Mouse (Mus musculus) cerebellum, adult 11-12 months (tissue): ENCODE data around the gene Cenpo.
"Not testable (repeated sequence)": the region's sequence is repeated elsewhere in the genome, so short reads cannot be mapped to it uniquely, and the experiment has no call there.

Experiments
- DNase-seq: peaks from one replicate; pipeline ENCODE4 v3.0.0; 2022

The Cenpo gene

DNA sequence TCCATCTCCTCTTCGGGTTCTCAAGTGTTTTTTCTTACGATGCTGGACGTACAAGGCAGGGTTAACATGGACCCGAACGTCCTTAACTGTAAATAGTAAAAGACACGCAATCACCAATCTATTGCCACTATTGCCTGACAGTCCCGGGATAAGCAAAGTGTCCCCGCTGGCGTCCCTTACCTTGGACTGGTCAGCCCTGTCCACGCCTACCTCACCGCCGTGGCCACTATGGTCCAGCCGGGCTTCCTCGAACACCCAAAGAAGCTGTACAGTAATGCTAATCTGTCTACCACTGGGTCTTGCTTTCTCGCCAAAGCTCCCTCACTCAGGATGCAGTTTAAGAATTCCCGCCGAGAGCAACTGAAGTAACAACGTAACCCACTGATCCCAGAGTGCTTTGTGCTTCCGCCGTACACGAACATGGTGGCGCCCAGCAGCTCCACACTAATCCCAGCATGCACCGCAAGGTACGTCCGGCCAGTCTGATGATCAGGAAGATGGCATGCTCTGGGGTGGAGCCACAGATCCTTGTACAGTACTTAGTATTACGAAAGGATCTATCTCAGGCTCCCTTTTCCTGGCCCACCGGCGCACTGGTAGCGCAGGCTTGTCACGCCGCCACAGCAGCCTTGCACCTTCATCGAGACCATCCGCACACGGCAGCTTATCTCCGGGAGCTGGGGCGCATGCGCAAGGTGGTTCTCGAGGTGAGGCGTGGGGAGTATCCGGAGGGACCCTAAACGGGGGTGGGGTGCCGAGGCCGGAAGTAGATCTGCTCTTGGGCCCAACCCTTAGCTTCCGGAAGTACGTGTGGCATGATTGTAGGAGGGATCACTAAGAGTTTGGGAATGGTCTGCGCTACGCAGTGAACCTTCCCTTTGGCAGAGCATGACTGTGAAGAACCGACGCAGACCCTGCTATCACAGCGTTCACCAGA lies at the start of gene Cenpo, which contains the start of gene Ptrhd1:
Gene Cenpo, minus strand, starts transcription at position 723 of the 937 bp plus-strand sequence.
Gene Ptrhd1, plus strand, starts transcription at position 456 of the 937 bp plus-strand sequence.
- DNase-seq: peak; percentile 97

DNA sequence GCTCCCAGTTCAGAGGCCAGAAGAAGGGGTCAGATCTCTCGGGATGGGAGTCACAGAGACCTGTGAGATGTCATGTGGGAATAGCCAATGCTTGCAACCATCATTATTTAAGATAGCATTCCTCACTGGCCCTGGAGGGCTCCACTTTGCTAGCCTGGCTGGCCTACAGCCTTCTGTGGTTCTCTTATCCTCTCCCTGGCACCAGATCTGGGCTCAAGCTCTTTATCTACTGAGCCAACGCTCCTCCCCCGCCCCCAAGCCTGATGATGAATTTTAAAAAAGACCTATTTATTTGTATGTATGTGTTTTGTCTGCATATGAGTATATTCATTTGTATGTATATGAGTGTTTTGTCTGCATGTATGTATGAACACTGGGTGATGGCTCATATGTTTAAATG lies 45.8 kb upstream of the Cenpo start:
- DNase-seq: no peak

DNA sequence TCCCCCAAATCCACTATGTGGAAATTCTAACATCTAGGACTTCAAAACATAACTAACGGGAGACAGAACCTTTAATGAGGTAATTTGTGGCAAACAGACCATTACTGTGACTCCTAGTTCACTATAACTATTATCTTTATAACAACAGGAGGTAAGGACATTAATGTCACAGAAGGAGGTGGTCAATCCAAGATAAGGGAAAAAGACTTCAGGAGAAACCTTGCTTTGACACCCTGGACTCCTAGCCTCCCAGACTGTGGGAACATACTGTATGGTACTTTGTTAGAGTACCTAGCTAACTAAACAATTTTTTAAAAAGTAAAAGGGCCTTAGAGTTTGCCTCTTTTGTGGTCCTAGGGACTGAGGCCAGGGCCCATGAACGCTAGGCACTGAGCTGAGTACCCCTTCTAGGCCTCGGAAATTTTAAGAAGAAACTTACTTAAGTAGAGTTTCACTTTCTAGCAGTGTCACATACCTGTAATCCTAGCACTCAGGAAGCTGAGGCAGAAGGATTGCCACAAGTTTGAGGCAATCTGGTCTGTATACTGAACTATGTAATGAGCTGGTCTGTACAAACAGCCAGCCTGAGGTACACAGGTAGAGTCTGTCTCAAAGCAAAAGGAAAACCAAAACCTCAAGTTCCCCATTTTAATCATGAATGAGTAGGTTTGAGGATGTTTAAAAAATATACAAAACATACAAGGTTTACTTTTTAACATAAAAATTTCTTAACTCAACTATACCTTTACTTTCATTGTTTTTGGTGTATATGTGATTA lies 45.1 kb upstream of the Cenpo start:
- no peak for DNase-seq

DNA sequence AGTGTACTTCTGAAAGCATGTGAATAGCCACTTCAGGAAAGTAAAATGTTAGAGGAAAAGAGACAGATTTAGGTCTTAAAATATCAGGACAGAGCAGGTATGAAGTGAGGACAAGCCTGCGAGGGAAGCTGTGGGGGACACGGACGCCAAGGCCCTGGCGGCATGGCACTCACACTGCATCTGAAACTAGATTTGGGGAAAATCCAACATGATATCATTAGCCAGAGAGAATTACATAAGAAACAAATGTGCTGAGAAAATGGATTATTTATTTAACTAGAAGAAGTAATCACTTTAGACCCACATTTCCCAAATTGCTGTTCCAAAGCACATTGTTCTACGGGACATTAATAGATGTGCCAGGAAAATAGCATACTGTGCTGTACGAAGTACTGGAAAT lies 37.0 kb upstream of the Cenpo start:
- peak; percentile 41 for DNase-seq

DNA sequence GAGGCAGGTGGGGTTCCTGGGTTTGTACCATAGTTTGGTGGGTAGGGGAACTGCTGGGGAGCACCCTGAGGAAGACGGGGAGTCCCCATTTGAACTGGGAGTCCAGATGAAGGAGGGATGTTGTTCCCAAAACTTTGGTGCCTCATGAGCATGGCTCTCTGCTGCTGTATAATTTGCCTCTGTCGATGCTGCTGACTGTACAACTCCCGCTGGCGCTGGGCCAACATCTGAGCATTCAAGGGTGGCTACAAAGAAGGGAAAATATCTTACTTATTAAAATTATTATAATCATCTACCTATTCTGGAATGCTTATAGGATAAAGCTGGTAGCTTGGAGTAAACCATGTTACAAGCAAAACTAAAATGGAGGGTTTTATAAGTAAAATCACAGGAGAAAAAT lies 33.7 kb upstream of the Cenpo start:
- DNase-seq: no peak

DNA sequence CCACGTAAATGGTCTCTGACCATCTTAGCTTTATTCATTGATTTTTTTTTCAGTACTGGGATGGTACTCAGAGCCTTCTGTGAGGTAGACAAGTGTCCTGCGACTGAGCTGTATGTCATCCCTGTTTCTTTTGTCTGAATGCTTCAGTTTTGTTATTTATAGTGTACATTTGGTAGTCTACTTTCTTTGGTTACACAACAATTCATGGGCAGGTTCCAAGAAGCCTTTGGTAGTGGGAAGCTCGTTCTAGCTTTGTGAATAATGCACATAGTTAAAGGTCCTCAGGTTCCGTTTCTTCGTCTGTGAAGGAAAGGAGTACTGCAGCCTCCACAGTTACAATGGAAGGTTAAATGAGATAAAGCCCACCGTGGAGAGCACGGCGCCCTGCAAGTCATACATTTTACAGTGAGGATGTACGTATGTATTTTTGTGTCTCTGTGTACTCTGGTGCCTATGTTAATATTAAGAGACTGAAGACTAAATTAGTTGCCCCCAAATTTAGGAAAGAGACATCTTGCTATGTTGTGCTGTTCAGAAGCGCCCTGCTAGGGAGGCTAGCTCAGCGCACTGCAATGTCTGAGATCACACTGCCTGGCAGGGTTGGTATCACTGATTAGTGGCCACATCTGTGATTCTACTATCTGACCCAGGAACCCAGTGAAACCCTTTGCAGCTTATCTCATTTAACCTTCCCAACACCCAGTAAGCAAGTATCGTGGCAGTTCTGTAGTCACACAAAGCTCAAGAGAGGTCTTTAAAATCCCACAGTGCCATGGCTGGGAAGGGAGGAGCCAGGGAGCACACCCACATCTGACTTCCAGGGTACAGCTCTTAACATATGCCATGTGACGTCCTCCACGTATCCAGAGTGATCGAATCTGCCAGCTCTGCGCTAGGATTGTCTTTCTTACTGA lies 18.9 kb upstream of the Cenpo start:
- DNase-seq: no peak

DNA sequence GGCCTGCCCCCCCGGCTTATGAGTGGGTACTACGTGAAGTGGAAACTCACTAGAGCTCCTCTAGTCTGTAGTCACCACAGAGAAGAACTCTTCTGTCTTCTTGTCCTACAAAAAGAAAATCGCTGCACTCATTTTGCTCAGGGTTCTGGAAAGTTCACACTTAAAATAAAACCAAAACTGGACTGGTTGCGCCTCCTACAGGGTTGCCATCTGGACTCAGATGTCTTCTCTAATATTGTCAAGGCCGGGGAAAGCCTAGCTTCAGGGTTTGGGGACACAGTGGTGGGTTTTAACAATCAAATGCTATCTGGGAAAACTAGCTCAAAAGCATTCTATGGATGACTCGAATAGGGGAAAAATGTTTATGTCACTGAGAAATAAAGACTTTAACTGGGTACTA lies 15.7 kb upstream of the Cenpo start:
- peak; percentile 59 for DNase-seq

DNA sequence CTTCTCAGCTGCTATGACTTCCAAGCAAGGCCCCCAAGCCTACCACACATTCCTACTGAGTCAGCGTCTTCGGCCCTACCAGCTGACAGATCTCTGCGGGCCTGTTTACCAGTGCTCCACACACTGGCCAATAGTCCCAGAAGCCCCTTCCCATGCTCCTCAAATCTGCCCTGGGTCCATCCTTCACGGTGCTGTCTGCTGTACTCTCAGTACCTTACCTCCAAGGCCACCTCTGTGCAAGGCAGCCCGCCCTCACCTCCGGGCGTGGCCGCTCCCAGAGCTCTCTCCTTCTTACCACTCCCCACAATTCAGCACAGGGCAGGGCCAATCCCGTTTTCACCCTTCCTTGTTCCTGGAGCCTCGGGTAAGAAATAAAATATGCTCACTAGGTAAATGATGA lies 11.6 kb upstream of the Cenpo start:
- no peak for DNase-seq

DNA sequence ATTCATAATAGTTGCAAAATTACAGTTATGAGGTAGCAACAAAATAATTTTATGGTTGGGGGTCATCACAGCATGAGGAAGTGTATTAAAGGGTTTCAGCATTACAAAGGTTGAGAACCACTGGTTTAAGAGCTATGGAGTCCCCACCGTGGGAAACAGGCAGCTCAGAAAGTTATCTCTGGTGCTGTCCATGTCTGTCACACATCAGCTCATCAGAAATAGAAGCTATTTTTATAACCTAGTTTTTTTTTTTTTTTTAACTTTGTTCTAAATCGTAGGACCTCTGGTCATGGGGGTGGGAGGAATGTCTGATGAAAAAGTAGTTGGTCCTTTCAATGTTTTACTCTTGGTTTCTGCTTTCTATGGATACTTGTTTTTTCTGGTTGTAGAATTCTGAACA lies 9.7 kb upstream of the Cenpo start:
- no peak for DNase-seq

DNA sequence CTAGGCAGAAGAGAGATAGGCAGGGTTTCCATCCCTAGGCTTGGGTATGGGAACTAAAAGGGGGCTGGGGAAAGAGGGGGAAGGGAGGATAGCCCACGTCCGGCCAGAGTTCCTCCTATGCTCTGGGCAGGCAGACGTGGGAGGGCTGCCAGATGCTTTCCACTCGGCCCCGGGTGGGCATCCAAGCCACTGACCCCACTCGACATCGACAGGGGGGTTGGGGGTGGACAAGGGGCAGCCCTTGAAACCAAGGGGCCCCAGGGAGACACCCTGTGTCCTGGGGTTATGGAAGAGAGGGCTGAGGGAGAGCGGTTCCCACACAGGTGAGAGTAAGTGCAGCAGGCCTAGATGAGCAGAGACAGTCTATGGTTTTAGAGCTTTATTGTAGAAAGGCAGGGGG lies 6.2 kb upstream of the Cenpo start:
- DNase-seq: not testable (repeated sequence)

DNA sequence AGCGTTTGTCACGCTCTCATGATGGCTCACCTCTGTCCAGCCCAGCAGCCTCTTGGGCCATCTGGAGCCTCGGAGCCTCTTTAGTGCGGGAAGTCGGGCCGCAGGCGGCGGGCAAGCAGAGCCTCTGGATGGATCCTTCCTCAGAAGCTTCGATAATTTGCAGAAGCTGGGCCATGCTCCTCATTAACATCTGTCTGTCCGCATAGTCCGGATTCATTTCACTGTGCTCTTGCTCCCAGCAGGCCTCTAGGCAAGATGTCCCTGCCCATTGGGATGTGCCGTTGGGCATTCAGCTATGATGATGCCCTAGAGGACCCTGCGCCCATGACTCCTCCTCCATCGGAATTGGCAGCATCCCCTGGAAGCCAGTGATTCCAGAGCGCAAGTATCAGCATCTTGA lies 3.4 kb upstream of the Cenpo start:
- no peak for DNase-seq

DNA sequence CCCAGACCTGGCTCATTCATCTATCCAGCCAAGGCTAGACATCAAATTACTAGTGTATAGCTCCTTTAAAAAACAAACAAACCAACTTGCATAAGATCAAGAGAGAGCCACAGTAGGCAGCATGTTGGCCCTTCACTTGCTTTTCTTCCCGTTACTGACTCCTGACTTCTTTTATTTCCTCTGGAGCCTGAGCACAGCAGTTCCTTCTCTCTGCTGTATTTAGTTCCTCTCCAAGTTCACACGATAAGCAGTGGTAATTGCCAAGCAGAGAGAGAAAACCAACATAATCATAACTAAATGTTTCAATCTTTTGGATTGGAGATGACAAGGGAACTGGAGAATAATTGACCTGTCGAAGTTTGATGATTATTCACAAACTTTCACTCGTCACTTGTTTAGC lies 1.3 kb downstream of the Cenpo start:
- DNase-seq: no peak

DNA sequence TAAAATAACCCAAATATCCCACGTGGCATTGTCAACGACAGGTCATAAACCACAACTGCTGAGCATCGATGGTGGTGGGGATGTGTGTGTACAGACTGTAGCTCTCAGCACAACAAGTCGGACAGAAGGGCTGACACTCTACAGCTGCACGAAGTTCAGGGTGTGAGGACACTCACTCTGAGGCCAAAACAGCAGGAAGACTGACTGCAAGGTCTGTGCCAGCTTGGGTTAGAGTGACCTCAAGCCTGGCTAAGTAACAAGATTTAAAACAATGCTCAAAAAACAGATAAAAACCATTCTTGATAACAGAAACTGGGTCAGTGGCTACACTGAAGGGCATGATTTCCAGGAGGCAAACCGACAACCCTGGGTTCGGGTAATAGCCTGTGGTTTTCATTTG lies 3.9 kb downstream of the Cenpo start:
- DNase-seq: no peak

DNA sequence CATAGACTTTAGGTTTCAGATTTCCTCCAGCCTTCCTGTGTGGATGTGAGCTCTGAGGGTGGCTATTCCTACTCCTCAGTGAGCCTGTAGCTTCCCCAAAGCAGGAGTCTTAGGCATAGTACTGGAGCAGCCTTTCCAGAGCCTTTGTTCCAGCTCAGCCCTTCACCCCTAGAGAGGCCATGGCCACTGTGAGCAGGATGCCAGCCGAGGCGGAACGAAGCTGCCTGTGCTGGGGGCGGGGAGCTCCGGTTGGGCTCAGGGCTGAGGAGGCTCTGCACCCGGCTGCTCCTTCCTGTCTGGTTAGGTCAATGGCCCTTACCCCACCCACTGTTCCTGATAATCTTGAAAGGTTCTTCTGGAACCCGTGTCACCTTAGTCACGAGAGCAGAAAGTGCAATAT lies 21.2 kb downstream of the Cenpo start:
- DNase-seq: peak; percentile 7

DNA sequence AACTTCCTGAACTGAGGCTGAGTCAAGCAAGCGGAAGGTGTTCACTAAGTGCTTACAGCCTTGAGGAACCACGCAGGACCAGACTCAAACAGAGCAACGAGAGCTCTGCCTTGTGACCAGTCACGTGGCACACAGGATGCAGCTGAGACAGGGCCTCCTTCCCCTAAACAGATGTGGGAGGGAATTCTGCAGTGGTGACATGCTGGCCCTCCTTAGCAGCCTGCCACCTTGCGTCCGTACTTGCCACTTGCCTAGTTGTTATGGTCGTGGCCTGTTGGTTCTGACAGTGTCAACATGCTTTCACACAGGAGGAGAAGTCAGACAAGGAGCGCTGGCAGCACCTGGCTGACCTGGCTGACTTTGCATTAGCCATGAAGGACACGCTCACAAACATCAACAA lies 22.9 kb downstream of the Cenpo start:
- no peak for DNase-seq

DNA sequence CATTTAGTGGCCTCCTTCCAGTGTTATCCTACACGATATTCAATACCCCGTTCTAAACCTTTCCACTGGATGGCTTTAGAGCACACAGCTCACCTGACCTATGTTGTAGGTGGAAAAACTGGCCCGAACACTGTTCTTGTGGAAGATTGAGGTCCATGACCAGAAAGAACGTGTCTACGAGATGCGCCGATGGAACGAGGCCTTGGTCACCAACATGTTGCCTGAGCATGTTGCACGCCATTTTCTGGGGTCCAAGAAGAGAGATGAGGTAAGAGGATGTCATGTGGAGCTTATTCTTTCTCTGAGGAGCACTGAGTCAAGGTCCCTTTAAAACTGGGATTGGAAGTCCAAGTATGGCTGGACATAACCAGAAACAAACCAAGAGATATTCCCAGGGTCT lies 24.9 kb downstream of the Cenpo start:
- DNase-seq: no peak

DNA sequence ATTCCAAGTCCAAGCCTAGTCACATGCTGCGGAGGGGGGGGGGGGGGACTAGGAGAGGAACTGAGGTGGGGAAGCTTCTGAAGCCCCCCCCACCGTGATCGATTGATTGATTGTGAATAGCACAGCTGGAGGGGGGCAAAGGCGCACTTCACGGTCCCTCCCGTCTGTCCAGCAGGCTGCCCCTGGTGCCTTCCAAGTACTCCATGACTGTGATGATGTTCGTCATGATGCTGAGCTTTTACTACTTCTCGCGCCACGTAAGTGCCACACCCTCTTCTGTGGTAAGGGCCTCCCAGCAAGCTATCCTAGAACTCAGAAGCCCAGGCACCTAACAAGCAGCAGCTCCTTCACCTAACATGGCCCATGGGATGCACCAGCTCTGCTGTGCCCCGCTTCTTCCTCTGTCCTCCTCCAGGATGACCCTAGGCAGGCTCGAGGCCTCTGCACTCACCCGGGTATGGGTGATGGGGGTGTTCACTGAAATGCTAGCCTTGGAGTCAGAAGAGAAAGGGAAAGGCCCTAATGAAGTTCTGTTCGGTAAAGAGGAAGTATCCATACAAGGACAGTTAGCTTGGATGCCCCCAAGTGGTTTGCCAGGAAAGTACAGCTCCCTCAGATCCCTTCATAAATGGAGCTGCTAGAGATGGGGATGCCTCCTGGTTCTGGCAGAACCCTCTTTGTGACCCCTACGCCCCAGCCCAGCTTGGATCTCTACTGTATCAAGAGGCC lies 25.5 kb downstream of the Cenpo start:
- DNase-seq: peak; percentile 47

DNA sequence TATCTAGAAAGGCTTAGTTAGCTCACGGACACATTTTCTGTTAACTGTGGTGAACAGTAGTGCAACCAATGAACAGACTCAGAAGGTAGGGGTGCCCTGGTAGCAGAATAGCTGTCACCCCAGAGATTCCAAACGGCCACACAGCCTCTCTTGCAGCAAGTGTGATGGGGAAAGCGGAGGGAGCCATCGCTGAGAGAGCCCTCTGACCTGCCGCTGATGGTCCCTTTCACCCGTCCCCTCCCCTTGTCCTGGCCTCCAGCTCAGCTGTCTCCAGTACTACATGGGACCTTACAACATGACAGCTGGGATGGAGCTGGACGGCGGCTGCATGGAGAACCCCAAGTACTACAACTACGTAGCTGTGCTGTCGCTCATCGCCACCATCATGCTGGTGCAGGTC lies 28.0 kb downstream of the Cenpo start:
- DNase-seq: no peak

DNA sequence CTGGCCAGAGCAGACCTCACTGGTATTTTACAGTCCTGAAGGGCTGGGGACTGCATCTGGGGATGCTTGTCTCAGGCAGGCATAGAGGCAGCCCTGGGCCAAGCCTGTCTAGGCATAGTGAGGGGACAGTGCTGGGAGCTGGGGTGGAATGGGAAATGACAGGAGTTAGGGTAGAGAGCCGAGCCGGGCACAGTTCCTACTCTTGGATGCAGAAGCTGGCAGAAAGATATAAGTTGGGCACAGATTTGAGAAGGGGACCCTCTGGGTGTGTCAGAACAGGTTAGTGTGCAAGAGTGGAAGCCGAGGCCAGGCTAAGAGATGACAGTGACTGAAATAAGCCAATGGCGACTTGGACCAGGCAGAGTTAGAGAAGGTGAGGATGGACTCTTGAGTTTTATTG lies 31.9 kb downstream of the Cenpo start:
- DNase-seq: no peak

DNA sequence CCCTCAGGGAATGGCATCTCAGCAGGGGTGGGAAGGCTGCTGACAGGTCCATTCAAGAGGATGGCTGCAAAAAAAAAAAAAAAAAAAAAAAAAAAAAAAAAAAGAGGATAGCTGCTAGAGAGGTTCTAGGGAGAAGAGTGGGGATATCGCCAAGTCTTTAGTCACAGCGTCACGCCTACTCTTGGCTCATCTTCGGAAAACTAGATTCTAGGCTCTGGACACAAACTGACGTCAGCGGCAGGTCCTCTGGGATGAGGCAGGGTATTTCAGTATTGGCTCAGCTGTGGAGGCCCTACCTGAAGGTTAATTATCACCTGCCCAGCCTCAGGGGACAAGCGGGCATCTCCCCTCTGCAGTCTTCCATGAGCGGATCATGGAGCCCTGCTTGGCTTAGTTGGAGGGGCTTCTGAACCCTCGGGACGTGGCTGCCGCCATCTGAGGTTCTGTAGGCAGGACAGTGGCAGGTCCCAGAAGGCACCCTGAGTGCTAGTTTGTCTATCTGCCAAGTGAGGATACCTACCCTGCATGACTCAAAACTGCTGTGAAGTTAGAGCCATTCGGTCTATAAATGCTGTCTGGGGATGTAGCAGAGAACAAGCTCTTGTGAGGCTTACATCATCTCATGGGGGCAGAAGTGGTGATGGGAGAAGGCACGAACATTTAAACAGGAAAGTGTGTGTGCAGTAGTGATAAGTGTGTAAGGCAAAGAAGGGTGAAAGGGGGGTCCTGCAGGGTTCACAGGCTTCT lies 32.5 kb downstream of the Cenpo start:
- DNase-seq: no peak

DNA sequence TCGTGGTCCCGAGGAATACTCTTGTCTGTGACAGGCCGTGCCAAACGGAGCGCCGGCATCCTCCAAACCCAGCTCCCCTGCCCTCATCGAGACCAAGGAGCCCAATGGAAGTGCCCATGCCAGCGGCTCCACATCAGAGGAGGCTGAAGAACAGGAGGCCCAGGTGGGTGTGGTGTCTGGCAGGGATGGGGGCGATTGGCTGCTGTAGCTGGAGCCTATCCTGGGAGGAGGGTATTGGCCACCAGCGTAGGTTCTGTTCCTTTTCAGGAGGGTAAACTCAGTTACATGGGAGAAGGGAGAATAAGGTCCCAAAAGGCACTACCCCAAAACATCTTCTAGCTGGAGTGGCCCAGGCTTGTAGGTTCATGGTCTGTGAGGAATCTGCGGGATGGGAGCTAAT lies 34.8 kb downstream of the Cenpo start:
- DNase-seq: peak; percentile 2

DNA sequence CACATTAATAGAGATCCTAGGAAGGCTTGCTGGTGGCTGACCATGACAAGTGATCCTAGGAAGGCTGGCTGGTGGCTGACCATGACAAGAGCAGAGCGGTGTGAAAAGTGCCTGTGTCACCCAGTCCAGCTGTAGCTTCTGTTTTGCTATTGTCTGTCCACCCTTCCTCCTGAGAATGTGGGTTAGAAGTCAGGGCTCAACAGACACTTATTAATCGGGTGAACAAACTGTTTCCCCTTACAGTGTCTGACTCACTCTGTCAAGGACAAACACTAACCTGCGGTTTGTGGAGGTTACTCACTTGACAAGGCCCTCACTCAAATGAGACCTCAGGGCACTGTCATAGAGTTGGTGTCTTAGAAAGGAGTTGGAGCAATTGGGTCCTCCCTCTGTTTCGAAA lies 35.4 kb downstream of the Cenpo start:
- no peak for DNase-seq
